Comparison of ENCODE assay signal across 19 mouse cellular contexts in genomic region chr5:150974226-150974625, GRCm38 (mm10). TPM values are rescaled to one million over a fixed set of nuclear protein-coding genes. Genes with fewer than 3 reads are reported as not detected.
DNase-seq lines count a peak whose midpoint lies in the region; ATAC-seq and TF ChIP-seq lines count a peak whose summit lies in the region.
"Had no signal": no experiment of that assay in that cellular context is flagged by ENCODE, and none has a peak within 500 bp of the region (broad histone marks: within the 10 kb centered on the region; RNA-seq: fewer than 3 reads in every experiment).

No protein-coding gene starts in this region.

- H3K4me3 ChIP-seq in forebrain, embryonic 14.5 days (ENCODE audit: low read depth, low read length): no peak overlapping the region
- no peak overlapping the region for H3K4me3 ChIP-seq in forebrain, embryonic 11.5 days (ENCODE audit: low read depth, low read length)
- H3K4me3 ChIP-seq in liver, adult 2 months (ENCODE audit: insufficient read depth, low read depth, low read length): no peak overlapping the region
- H3K4me3 ChIP-seq in liver, embryonic 11.5 days (ENCODE audit: low read depth, low read length): no peak overlapping the region
- H3K4me3 ChIP-seq: embryonic facial prominence, embryonic 12.5 days; gastrocnemius, adult 2 months; heart, adult 2 months; hindbrain, embryonic 12.5 days; intestine, embryonic 15.5 days; left cerebral cortex, adult 2 months; limb, embryonic 12.5 days; liver, embryonic 15.5 days had no signal

- WGBS in forebrain, embryonic 14.5 days: 65% methylated on average over 3 of the region's 3 CpGs
- WGBS in forebrain, embryonic 11.5 days: 87% methylated on average over 3 of the region's 3 CpGs
- WGBS in liver, adult 2 months: 69% methylated on average over 3 of the region's 3 CpGs
- 85% methylated on average over 3 of the region's 3 CpGs for WGBS in liver, embryonic 11.5 days

- H3K27ac ChIP-seq in forebrain, embryonic 14.5 days (ENCODE audit: low read depth, low read length): no peak overlapping the region
- no peak overlapping the region for H3K27ac ChIP-seq in forebrain, embryonic 11.5 days (ENCODE audit: low read depth, low read length)
- no peak overlapping the region for H3K27ac ChIP-seq in liver, adult 2 months (replicated peaks; ENCODE audit: insufficient read depth, low read depth, low read length)
- H3K27ac ChIP-seq in liver, embryonic 11.5 days (ENCODE audit: low read depth, low read length): no peak overlapping the region
- H3K27ac ChIP-seq: gastrocnemius, adult 2 months; heart, adult 2 months; hindbrain, embryonic 12.5 days; intestine, embryonic 15.5 days; left cerebral cortex, adult 2 months; limb, embryonic 12.5 days; liver, embryonic 15.5 days had no signal

- no peaks in the 10 kb centered on the region for H3K27me3 ChIP-seq in forebrain, embryonic 14.5 days (replicated peaks; ENCODE audit: control insufficient read depth, insufficient read depth, low read length)
- no peaks in the 10 kb centered on the region for H3K27me3 ChIP-seq in forebrain, embryonic 11.5 days (ENCODE audit: control insufficient read depth, insufficient read depth, low read length)
- H3K27me3 ChIP-seq in liver, adult 2 months (ENCODE audit: control insufficient read depth, insufficient read depth, low read length): no peaks in the 10 kb centered on the region
- no peaks in the 10 kb centered on the region for H3K27me3 ChIP-seq in liver, embryonic 11.5 days (replicated peaks; ENCODE audit: control insufficient read depth, insufficient read depth, low read length)
- H3K27me3 ChIP-seq: embryonic facial prominence, embryonic 12.5 days; hindbrain, embryonic 12.5 days; intestine, embryonic 15.5 days; limb, embryonic 12.5 days; liver, embryonic 15.5 days had no signal

- H3K9me3 ChIP-seq in forebrain, embryonic 14.5 days (replicated peaks; ENCODE audit: control insufficient read depth, low read length): no peaks in the 10 kb centered on the region
- no peaks in the 10 kb centered on the region for H3K9me3 ChIP-seq in forebrain, embryonic 11.5 days (ENCODE audit: control insufficient read depth, low read length)
- H3K9me3 ChIP-seq in liver, embryonic 11.5 days (ENCODE audit: control insufficient read depth, low read length): no peaks in the 10 kb centered on the region
- H3K9me3 ChIP-seq: embryonic facial prominence, embryonic 12.5 days; hindbrain, embryonic 12.5 days; intestine, embryonic 15.5 days; limb, embryonic 12.5 days; liver, embryonic 15.5 days had no signal

- no peaks in the 10 kb centered on the region for H3K4me1 ChIP-seq in forebrain, embryonic 14.5 days (ENCODE audit: control insufficient read depth, insufficient read depth, low read length)
- H3K4me1 ChIP-seq in forebrain, embryonic 11.5 days (replicated peaks; ENCODE audit: control insufficient read depth, insufficient read depth, low read length): no peaks in the 10 kb centered on the region
- H3K4me1 ChIP-seq in liver, adult 2 months (ENCODE audit: control insufficient read depth, insufficient read depth, low read length): no peaks in the 10 kb centered on the region
- no peaks in the 10 kb centered on the region for H3K4me1 ChIP-seq in liver, embryonic 11.5 days (replicated peaks; ENCODE audit: control insufficient read depth, insufficient read depth, low read length)
- H3K4me1 ChIP-seq: embryonic facial prominence, embryonic 12.5 days; intestine, embryonic 15.5 days; liver, embryonic 15.5 days had no signal

- H3K79me2 ChIP-seq in liver, adult 2 months (ENCODE audit: control insufficient read depth, insufficient read depth, low read length): no peaks in the 10 kb centered on the region

- intact Hi-C loops in left cerebral cortex, postnatal 10 days (cut with DNase I): no loop called here

- ATAC-seq in forebrain, embryonic 14.5 days: no peak
- ATAC-seq in forebrain, embryonic 11.5 days (replicated peaks; ENCODE audit: low FRiP score): no peak
- ATAC-seq in liver, embryonic 11.5 days (replicated peaks; ENCODE audit: low FRiP score): no peak
- ATAC-seq: intestine, embryonic 15.5 days had no signal

- TF ChIP-seq POLR2A in liver, adult 2 months (IDR thresholded peaks at IDR 0.05; ENCODE audit: extremely low read depth, insufficient read depth, low read length): no peak

- DNase-seq in forebrain, embryonic 14.5 days (ENCODE audit: low spot score): peak; percentile 6
- DNase-seq in forebrain, embryonic 11.5 days (ENCODE audit: low spot score): no peak
- DNase-seq in liver, adult 2 months (ENCODE audit: extremely low read depth, low read depth, low spot score): peak; percentile 4
- no peak for DNase-seq in liver, embryonic 11.5 days (ENCODE audit: low spot score)
- DNase-seq in adrenal gland, postnatal 36 days: peak; percentile 9 to 13
- peak; percentile 65 for DNase-seq in testis, postnatal 10 days (ENCODE audit: low spot score)
- no peak for DNase-seq in left cerebral cortex, postnatal 10 days (ENCODE audit: extremely low spot score in 1 of 2, low spot score in 2 of 2)
- DNase-seq: B cell, adult 2 months; cerebellum, adult 8-10 months; gastrocnemius, adult 2 months; heart, adult 2 months; right cerebral cortex, postnatal 25 days had no signal

- H3K9ac ChIP-seq in forebrain, embryonic 14.5 days (ENCODE audit: low read length): no peak overlapping the region
- no peak overlapping the region for H3K9ac ChIP-seq in forebrain, embryonic 11.5 days (ENCODE audit: low read length)
- no peak overlapping the region for H3K9ac ChIP-seq in liver, adult 2 months (ENCODE audit: low read depth, low read length)
- H3K9ac ChIP-seq in liver, embryonic 11.5 days (ENCODE audit: low read depth, low read length): no peak overlapping the region
- H3K9ac ChIP-seq: embryonic facial prominence, embryonic 12.5 days; hindbrain, embryonic 12.5 days; intestine, embryonic 15.5 days; limb, embryonic 12.5 days; liver, embryonic 15.5 days had no signal

- no peaks in the 10 kb centered on the region for H3K36me3 ChIP-seq in forebrain, embryonic 14.5 days (ENCODE audit: control insufficient read depth, insufficient read depth, low read length)
- no peaks in the 10 kb centered on the region for H3K36me3 ChIP-seq in forebrain, embryonic 11.5 days (ENCODE audit: control insufficient read depth, insufficient read depth, low read length)
- no peaks in the 10 kb centered on the region for H3K36me3 ChIP-seq in liver, adult 2 months (ENCODE audit: control insufficient read depth, insufficient read depth, low read length)
- no peaks in the 10 kb centered on the region for H3K36me3 ChIP-seq in liver, embryonic 11.5 days (ENCODE audit: control insufficient read depth, insufficient read depth, low read length)
- H3K36me3 ChIP-seq: embryonic facial prominence, embryonic 12.5 days; hindbrain, embryonic 12.5 days; intestine, embryonic 15.5 days; limb, embryonic 12.5 days; liver, embryonic 15.5 days had no signal

- TF ChIP-seq CTCF in liver, adult 2 months (IDR thresholded peaks at IDR 0.05; ENCODE audit: low read depth, low read length): no peak

- H3K4me2 ChIP-seq in forebrain, embryonic 14.5 days (ENCODE audit: low read length): no peak overlapping the region
- H3K4me2 ChIP-seq in forebrain, embryonic 11.5 days (ENCODE audit: low read depth, low read length, severe bottlenecking): no peak overlapping the region
- H3K4me2 ChIP-seq in liver, embryonic 11.5 days: no peak overlapping the region
- H3K4me2 ChIP-seq: embryonic facial prominence, embryonic 12.5 days; hindbrain, embryonic 12.5 days; intestine, embryonic 15.5 days; limb, embryonic 12.5 days; liver, embryonic 15.5 days had no signal

RNA-seq across cellular contexts. Expression of gene Kl, which starts 21.8 kb away (rescaled TPM):
- polyA plus RNA-seq in forebrain, embryonic 14.5 days (2014; fragmentation: Nextera tagmentation; extraction: Ambion mirVana): 0.20 and 0.41 TPM in 2 replicates
- 0.19 and 0.20 TPM in 2 replicates for polyA plus RNA-seq in forebrain, embryonic 11.5 days (2014; fragmentation: Nextera tagmentation; extraction: Ambion mirVana)
- 0.07 TPM in 1 of 2 replicates, not detected in the other for total RNA-seq in liver, adult 2 months (2014; rRNA removed)
- polyA plus RNA-seq in liver, adult 2 months (2012; rRNA removed): not detected in 2 replicates
- not detected in 2 replicates for polyA plus RNA-seq in liver, embryonic 11.5 days (2014; fragmentation: Nextera tagmentation; extraction: Ambion mirVana)
- under 1 TPM; 0.10 to 0.13 TPM for total RNA-seq in adrenal gland, postnatal 36 days (2021)
- total RNA-seq in left cerebral cortex, postnatal 10 days (2021): 1 to 10 TPM; 1.6 to 1.8 TPM
- total RNA-seq: common myeloid progenitor, adult 5-6 weeks had no signal

Comparison
In these comparisons a context has a peak if more than half of its experiments do, and no peak if none do; other contexts are left out.
1. DNase-seq: peak in forebrain, embryonic 14.5 days (single experiment), liver, adult 2 months (single experiment), adrenal gland, postnatal 36 days (2 of 2) and testis, postnatal 10 days (single experiment); none in forebrain, embryonic 11.5 days (single experiment), liver, embryonic 11.5 days (single experiment) and left cerebral cortex, postnatal 10 days (0 of 2).